Mouse (Mus musculus): ENCODE data around the gene Nup153. TPM values are rescaled to one million over a fixed set of nuclear protein-coding genes. Genes with fewer than 3 reads are reported as not detected.

The Nup153 gene
- polyA plus RNA-seq, 1 experiment from 2014 or later = 15.8 TPM

GRCm38 (mm10) chr13:46633320-46634132 lies 94.2 kb downstream of the Nup153 start:
- ATAC-seq (ENCODE audit: low FRiP score) = peak; percentile 89
- WGBS = 13% methylated on average over 18 of the region's 18 CpGs
- H3K4me1 ChIP-seq = peaks cover 15% of the 10 kb centered on the region
- peak overlapping the region; percentile 78 for H3K27ac ChIP-seq (replicated peaks)
- no peaks in the 10 kb centered on the region for H3K9me3 ChIP-seq (replicated peaks)
- H3K9ac ChIP-seq (replicated peaks) = 0 out of 2 replicates have a peak overlapping the region, but pooled peaks have one; percentile 10
- peak overlapping the region; percentile 46 for H3K4me2 ChIP-seq
- peak overlapping the region; percentile 15; the same call in 1 of the 2 replicates for H3K4me3 ChIP-seq (replicated peaks)
- no peaks in the 10 kb centered on the region for H3K36me3 ChIP-seq
- no peaks in the 10 kb centered on the region for H3K27me3 ChIP-seq (replicated peaks)

GRCm38 (mm10) chr13:46632796-46633195 lies 94.9 kb downstream of the Nup153 start:
- H3K9ac ChIP-seq (replicated peaks) = no peak overlapping the region
- H3K9me3 ChIP-seq (replicated peaks) = no peaks in the 10 kb centered on the region
- no peak overlapping the region for H3K4me3 ChIP-seq (replicated peaks)
- H3K27ac ChIP-seq (replicated peaks) = peak overlapping the region; percentile 54; the same call in 1 of the 2 replicates
- H3K36me3 ChIP-seq = no peaks in the 10 kb centered on the region
- no peaks in the 10 kb centered on the region for H3K27me3 ChIP-seq (replicated peaks)
- H3K4me2 ChIP-seq = no peak overlapping the region
- peaks cover 19% of the 10 kb centered on the region for H3K4me1 ChIP-seq
- no peak for ATAC-seq (ENCODE audit: low FRiP score)
- WGBS = 61% methylated on average over 4 of the region's 4 CpGs

Other genes with a start within 250 kb of the Nup153 start
- gene Cap2, start 226.1 kb downstream of the Nup153 start, polyA plus RNA-seq (2015; fragmentation: Nextera tagmentation; extraction: Ambion mirVana) = 6.2 and 7.0 TPM in 2 replicates
- 12.9 and 14.8 TPM in 2 replicates for gene Fam8a1, start 58.4 kb downstream of the Nup153 start, polyA plus RNA-seq (2015; fragmentation: Nextera tagmentation; extraction: Ambion mirVana)
- gene Kif13a, start 201.9 kb upstream of the Nup153 start, polyA plus RNA-seq (2015; fragmentation: Nextera tagmentation; extraction: Ambion mirVana) = 10.2 and 10.4 TPM in 2 replicates